ENCODE assay signal across 24 mouse cellular contexts in the genomic region with DNA sequence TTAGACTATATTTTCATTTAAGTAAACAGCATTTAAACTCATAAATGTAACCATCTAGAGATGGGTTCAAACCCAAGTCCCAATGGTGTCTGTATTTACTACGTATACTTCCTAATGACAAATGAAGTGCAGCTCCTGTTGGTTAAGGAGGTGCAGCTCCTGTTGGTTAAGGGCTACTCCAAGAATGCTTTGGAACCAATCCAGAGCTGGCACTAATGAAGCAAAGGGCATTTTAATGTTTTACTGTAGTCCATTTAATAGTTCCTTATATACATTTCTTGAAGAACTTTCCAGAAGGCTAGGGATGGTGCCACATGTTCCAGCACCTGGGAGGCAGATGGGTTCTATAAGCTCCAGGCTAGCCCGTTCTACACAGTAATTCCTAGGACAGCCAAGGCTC. TPM values are rescaled to one million over a fixed set of nuclear protein-coding genes. Genes with fewer than 3 reads are reported as not detected.
"Had no signal": no experiment of that assay in that cellular context is flagged by ENCODE, and none has a peak within 500 bp of the region (broad histone marks: within the 10 kb centered on the region; RNA-seq: fewer than 3 reads in every experiment).

No protein-coding gene starts in this region.

- ATAC-seq: intestine, postnatal 0 days; liver, embryonic 12.5 days; midbrain, embryonic 15.5 days had no signal

- H3K9ac ChIP-seq: limb, embryonic 13.5 days; liver, embryonic 12.5 days; liver, embryonic 15.5 days; lung, embryonic 15.5 days; midbrain, embryonic 12.5 days; midbrain, embryonic 15.5 days; neural tube, embryonic 12.5 days; neural tube, embryonic 15.5 days had no signal

- H3K4me1 ChIP-seq: limb, embryonic 10.5 days; liver, embryonic 12.5 days; liver, embryonic 15.5 days; midbrain, embryonic 12.5 days; midbrain, embryonic 15.5 days; neural tube, embryonic 12.5 days; neural tube, embryonic 15.5 days had no signal

- H3K9me3 ChIP-seq: limb, embryonic 10.5 days; limb, embryonic 13.5 days; liver, embryonic 12.5 days; liver, embryonic 15.5 days; lung, embryonic 15.5 days; midbrain, embryonic 12.5 days; midbrain, embryonic 15.5 days; neural tube, embryonic 12.5 days; neural tube, embryonic 15.5 days had no signal

- H3K27me3 ChIP-seq: limb, embryonic 13.5 days; liver, embryonic 12.5 days; liver, embryonic 15.5 days; lung, embryonic 15.5 days; midbrain, embryonic 15.5 days; neural tube, embryonic 12.5 days; neural tube, embryonic 15.5 days had no signal

- H3K4me3 ChIP-seq: layer of hippocampus, adult 2 months; limb, embryonic 10.5 days; limb, embryonic 13.5 days; liver, embryonic 12.5 days; liver, embryonic 15.5 days; lung, embryonic 15.5 days; midbrain, embryonic 12.5 days; midbrain, embryonic 15.5 days; neural tube, embryonic 12.5 days; neural tube, embryonic 15.5 days had no signal

- H3K27ac ChIP-seq: layer of hippocampus, adult 2 months; limb, embryonic 10.5 days; limb, embryonic 13.5 days; liver, embryonic 12.5 days; liver, embryonic 15.5 days; lung, embryonic 15.5 days; macrophage; midbrain, embryonic 12.5 days; midbrain, embryonic 15.5 days; neural tube, embryonic 12.5 days; neural tube, embryonic 15.5 days; stomach, postnatal 0 days had no signal

- H3K4me2 ChIP-seq: limb, embryonic 13.5 days; liver, embryonic 12.5 days; liver, embryonic 15.5 days; lung, embryonic 15.5 days; midbrain, embryonic 12.5 days; midbrain, embryonic 15.5 days; neural tube, embryonic 12.5 days; neural tube, embryonic 15.5 days had no signal

- DNase-seq: layer of hippocampus, adult 9-11 months; liver; lung, adult 18-20 months; lung, postnatal 14 days; right cerebral cortex, adult 18-20 months; right cerebral cortex, postnatal 14 days; right cerebral cortex, postnatal 4 days; thymus, adult 2 months; thymus, postnatal 14 days; thymus, postnatal 4 days had no signal

- H3K36me3 ChIP-seq: limb, embryonic 10.5 days; liver, embryonic 12.5 days; liver, embryonic 15.5 days; lung, embryonic 15.5 days; midbrain, embryonic 12.5 days; midbrain, embryonic 15.5 days; neural tube, embryonic 12.5 days; neural tube, embryonic 15.5 days had no signal

RNA-seq across cellular contexts. Expression of gene Me1, which starts 20.3 kb away (rescaled TPM):
- total RNA-seq: megakaryocyte, adult 5-6 weeks had no signal
